Mouse (Mus musculus) cerebellum, adult 9-11 months (tissue): ENCODE measurements around the gene Lrr1.
"Not testable (repeated sequence)": the region's sequence is repeated elsewhere in the genome, so short reads cannot be mapped to it uniquely, and the experiment has no call there.

Experiments
- DNase-seq: peaks from one replicate; pipeline ENCODE4 v3.0.0; 2022

Gene Lrr1

GRCm38 (mm10) chr12:69166861-69167581 lies 1.6 kb upstream of the Lrr1 start:
- not testable (repeated sequence) for DNase-seq

- no peak for DNase-seq
Observed at GRCm38 (mm10) chr12:69167656-69168460, 756 bp upstream of the Lrr1 start.

- DNase-seq = no peak
Observed at GRCm38 (mm10) chr12:69171307-69171706, 2.7 kb downstream of the Lrr1 start.

GRCm38 (mm10) chr12:69175975-69176374 lies 7.4 kb downstream of the Lrr1 start:
- no peak for DNase-seq

- no peak for DNase-seq
Observed at GRCm38 (mm10) chr12:69177526-69177925, 8.9 kb downstream of the Lrr1 start.

GRCm38 (mm10) chr12:69179371-69179770 lies 10.8 kb downstream of the Lrr1 start:
- no peak for DNase-seq

- no peak for DNase-seq
Observed at GRCm38 (mm10) chr12:69181800-69182199, 13.2 kb downstream of the Lrr1 start.

- DNase-seq = peak; percentile 98
Observed at GRCm38 (mm10) chr12:69183583-69184308, 15.1 kb downstream of the Lrr1 start, which contains the start of the genes Rpl36al and Mgat2. TSS of gene Rpl36al (minus strand) at chr12:69184083. TSS of gene Mgat2 (plus strand) at chr12:69184157.

GRCm38 (mm10) chr12:69184342-69185295 lies 16.0 kb downstream of the Lrr1 start:
- no peak for DNase-seq

GRCm38 (mm10) chr12:69185371-69185770 lies 16.8 kb downstream of the Lrr1 start:
- DNase-seq = no peak

- no peak for DNase-seq
Observed at GRCm38 (mm10) chr12:69186811-69187471, 18.3 kb downstream of the Lrr1 start.

- DNase-seq = no peak
Observed at GRCm38 (mm10) chr12:69190074-69190473, 21.5 kb downstream of the Lrr1 start.

- DNase-seq = no peak
Observed at GRCm38 (mm10) chr12:69190522-69190921, 21.9 kb downstream of the Lrr1 start.

- DNase-seq = no peak
Observed at GRCm38 (mm10) chr12:69191396-69191795, 22.8 kb downstream of the Lrr1 start.

- DNase-seq = no peak
Observed at GRCm38 (mm10) chr12:69192637-69193036, 24.0 kb downstream of the Lrr1 start.

- DNase-seq = peak; percentile 76
Observed at GRCm38 (mm10) chr12:69196444-69197377, 28.1 kb downstream of the Lrr1 start, which contains the start of gene Gm49383. TSS of gene Gm49383 (minus strand) at chr12:69197104.

GRCm38 (mm10) chr12:69197378-69198163 lies 29.0 kb downstream of the Lrr1 start:
- DNase-seq = peak; percentile 67

GRCm38 (mm10) chr12:69198164-69198535 lies 29.5 kb downstream of the Lrr1 start, which contains the start of gene Dnaaf2:
TSS of gene Dnaaf2 (minus strand) at chr12:69198429.
- no peak for DNase-seq

- DNase-seq = no peak
Observed at GRCm38 (mm10) chr12:69198985-69199384, 30.4 kb downstream of the Lrr1 start.
